Mouse (Mus musculus): ENCODE measurements around the gene Icam5. TPM values are rescaled to one million over a fixed set of nuclear protein-coding genes. Genes with fewer than 3 reads are reported as not detected.

Gene Icam5
- polyA plus RNA-seq, 1 experiment = 0.34 TPM

DNA sequence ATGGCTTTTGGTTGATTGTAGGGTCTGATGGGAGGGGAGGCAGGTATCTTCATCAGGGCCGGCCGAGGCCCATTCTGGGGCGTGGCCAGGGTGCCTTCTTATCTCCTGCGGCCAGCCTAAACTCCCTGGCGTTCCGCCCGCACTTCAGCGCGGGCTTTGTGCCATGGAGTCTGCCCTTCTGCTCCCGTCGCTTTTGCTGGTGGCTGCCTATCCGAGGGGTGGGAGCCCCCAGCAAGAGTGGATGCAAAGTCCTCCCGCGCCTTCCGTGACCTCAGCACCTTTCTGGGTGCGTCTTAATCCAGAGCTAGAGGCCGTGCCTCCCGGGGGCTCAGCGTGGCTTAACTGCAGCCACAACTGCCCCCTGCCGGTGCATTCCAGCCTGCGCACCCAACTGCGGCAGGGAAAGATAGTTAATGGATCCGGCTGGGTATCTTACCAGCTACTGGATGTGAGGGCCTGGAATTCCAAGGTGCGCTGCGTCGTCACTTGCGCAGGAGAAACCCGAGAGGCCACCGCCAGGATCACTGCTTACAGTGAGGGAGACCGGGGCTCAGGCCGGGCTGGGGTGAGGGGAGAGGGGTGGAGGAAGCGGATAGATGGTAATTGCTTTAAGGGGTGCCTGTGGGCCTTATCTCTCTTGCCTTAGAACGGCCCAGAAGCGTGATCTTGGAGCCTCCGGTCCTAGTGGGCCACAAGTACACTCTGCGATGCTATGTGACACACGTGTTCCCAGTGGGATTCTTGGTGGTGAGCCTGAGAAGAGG, 2.4 kb upstream of the Icam5 start, which contains the start of gene Icam4:
TSS of gene Icam4 (plus strand) at position 83 of the 764 bp plus-strand sequence.
- H3K27ac ChIP-seq (ENCODE audit: insufficient read depth, low read depth, low read length) = no peak within 1 kb of the TSS
- TF ChIP-seq CTCF (conservative IDR thresholded peaks at IDR 0.05; ENCODE audit: insufficient read depth, insufficient read length, low read depth, low read length) = peak; percentile 82
- TF ChIP-seq POLR2A (IDR thresholded peaks at IDR 0.05; ENCODE audit: low read depth, low read length) = no peak

GRCm38 (mm10) chr9:21030055-21030600, 1.7 kb upstream of the Icam5 start:
- TF ChIP-seq POLR2A (IDR thresholded peaks at IDR 0.05; ENCODE audit: low read depth, low read length) = no peak
- TF ChIP-seq CTCF (conservative IDR thresholded peaks at IDR 0.05; ENCODE audit: insufficient read depth, insufficient read length, low read depth, low read length) = no peak
- DNase-seq = peak; percentile 19
- no peaks in the 10 kb centered on the region for H3K36me3 ChIP-seq (ENCODE audit: control insufficient read depth, insufficient read depth, low read length)
- no peaks in the 10 kb centered on the region; the same call in 1 of the 2 replicates for H3K27me3 ChIP-seq (replicated peaks; ENCODE audit: control insufficient read depth, insufficient read depth, low read length)
- H3K27ac ChIP-seq (ENCODE audit: insufficient read depth, low read depth, low read length) = no peak overlapping the region
- H3K4me3 ChIP-seq (ENCODE audit: insufficient read depth, low read depth, low read length) = no peak overlapping the region
- WGBS = 34% methylated on average over 22 of the region's 22 CpGs
- H3K4me1 ChIP-seq (ENCODE audit: control insufficient read depth, insufficient read depth, low read length) = peaks cover 4% of the 10 kb centered on the region; the same call in 1 of the 2 replicates

More for the DNA sequence above, 2.4 kb upstream of the Icam5 start, which contains the start of gene Icam4:
- WGBS = 5% methylated on average over 37 of the region's 37 CpGs
- H3K4me3 ChIP-seq (ENCODE audit: insufficient read depth, low read depth, low read length) = peak within 1 kb of the TSS; percentile 36; the same call in 1 of the 2 replicates
- no peaks in the 10 kb centered on the region for H3K27me3 ChIP-seq (replicated peaks; ENCODE audit: control insufficient read depth, insufficient read depth, low read length)
- DNase-seq = peak; percentile 86
- peaks cover 4% of the 10 kb centered on the region; the same call in 1 of the 2 replicates for H3K4me1 ChIP-seq (ENCODE audit: control insufficient read depth, insufficient read depth, low read length)
- no peaks in the 10 kb centered on the region for H3K36me3 ChIP-seq (ENCODE audit: control insufficient read depth, insufficient read depth, low read length)

- Histone ChIP-seq H3K27me3 (replicated peaks; ENCODE audit: control insufficient read depth, insufficient read depth, low read length) (no peaks in the 10 kb centered on the region; the same call in 1 of the 2 replicates), H3K36me3 (ENCODE audit: control insufficient read depth, insufficient read depth, low read length) (no peaks in the 10 kb centered on the region), H3K4me3 (ENCODE audit: insufficient read depth, low read depth, low read length) (peak overlapping the region; percentile 59), H3K4me1 (ENCODE audit: control insufficient read depth, insufficient read depth, low read length) (peaks cover 4% of the 10 kb centered on the region; the same call in 1 of the 2 replicates), H3K27ac (ENCODE audit: insufficient read depth, low read depth, low read length) (peak overlapping the region; percentile 25; the same call in 1 of the 2 replicates)
- TF ChIP-seq POLR2A (IDR thresholded peaks at IDR 0.05; ENCODE audit: low read depth, low read length) (no peak), CTCF (conservative IDR thresholded peaks at IDR 0.05; ENCODE audit: insufficient read depth, insufficient read length, low read depth, low read length) (peak; percentile 63)
- WGBS = 0% methylated on average over 13 of the region's 13 CpGs
- DNase-seq = peak; percentile 95
These were observed 1.1 kb upstream of the Icam5 start for GRCm38 (mm10) chr9:21030781-21031250.

DNA sequence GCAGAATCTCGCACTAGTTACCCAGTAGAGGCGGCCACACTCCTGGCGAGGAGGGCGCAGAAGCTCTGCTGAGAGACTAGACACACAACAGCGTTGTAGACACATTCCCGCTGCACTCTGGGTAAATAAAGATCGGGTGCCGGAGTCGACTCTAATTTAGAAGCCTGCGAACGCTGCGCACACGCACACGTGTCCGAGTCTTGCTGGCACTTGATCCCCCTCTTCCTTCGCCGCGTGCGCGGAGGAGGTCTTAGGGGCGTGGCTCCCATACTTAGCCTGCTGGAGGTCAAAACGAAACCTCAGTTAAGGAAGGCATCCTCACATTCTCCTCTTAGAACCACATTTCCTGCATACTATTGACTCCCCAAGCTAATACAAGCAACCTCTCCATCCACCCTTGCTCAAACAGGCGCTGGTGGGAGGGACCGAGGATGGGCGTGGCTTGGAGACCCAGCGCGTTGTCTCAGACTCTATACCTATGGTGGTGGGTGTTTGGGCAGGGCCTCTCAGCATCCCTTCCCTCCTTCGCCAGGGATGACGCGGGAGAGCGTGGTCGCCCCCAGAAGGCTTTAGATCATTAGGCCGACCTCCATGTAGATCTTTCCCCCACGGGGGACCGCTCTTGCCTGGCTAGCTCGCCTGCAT, 500 bp upstream of the Icam5 start:
- Histone ChIP-seq H3K4me1 (ENCODE audit: control insufficient read depth, insufficient read depth, low read length) (peaks cover 4% of the 10 kb centered on the region; the same call in 1 of the 2 replicates), H3K27ac (ENCODE audit: insufficient read depth, low read depth, low read length) (peak overlapping the region; percentile 25; the same call in 1 of the 2 replicates), H3K36me3 (ENCODE audit: control insufficient read depth, insufficient read depth, low read length) (no peaks in the 10 kb centered on the region), H3K27me3 (replicated peaks; ENCODE audit: control insufficient read depth, insufficient read depth, low read length) (no peaks in the 10 kb centered on the region; the same call in 1 of the 2 replicates), H3K4me3 (ENCODE audit: insufficient read depth, low read depth, low read length) (peak overlapping the region; percentile 59)
- under 1% methylated on average over 36 of the region's 36 CpGs for whole genome bisulfite sequencing
- no peak for TF ChIP-seq CTCF (conservative IDR thresholded peaks at IDR 0.05; ENCODE audit: insufficient read depth, insufficient read length, low read depth, low read length)
- no peak for TF ChIP-seq POLR2A (IDR thresholded peaks at IDR 0.05; ENCODE audit: low read depth, low read length)
- peak; percentile 64 for DNase-seq

- H3K27ac ChIP-seq (ENCODE audit: insufficient read depth, low read depth, low read length) = no peak overlapping the region
- no peak overlapping the region for H3K4me3 ChIP-seq (ENCODE audit: insufficient read depth, low read depth, low read length)
- no peak for TF ChIP-seq CTCF (conservative IDR thresholded peaks at IDR 0.05; ENCODE audit: insufficient read depth, insufficient read length, low read depth, low read length)
- no peak for TF ChIP-seq POLR2A (IDR thresholded peaks at IDR 0.05; ENCODE audit: low read depth, low read length)
- no peak for DNase-seq
- peaks cover 4% of the 10 kb centered on the region; the same call in 1 of the 2 replicates for H3K4me1 ChIP-seq (ENCODE audit: control insufficient read depth, insufficient read depth, low read length)
- 2% methylated on average over 7 of the region's 7 CpGs for WGBS
- H3K36me3 ChIP-seq (ENCODE audit: control insufficient read depth, insufficient read depth, low read length) = no peaks in the 10 kb centered on the region
- no peaks in the 10 kb centered on the region; the same call in 1 of the 2 replicates for H3K27me3 ChIP-seq (replicated peaks; ENCODE audit: control insufficient read depth, insufficient read depth, low read length)
These were observed 618 bp downstream of the Icam5 start for GRCm38 (mm10) chr9:21032491-21032890.

DNA sequence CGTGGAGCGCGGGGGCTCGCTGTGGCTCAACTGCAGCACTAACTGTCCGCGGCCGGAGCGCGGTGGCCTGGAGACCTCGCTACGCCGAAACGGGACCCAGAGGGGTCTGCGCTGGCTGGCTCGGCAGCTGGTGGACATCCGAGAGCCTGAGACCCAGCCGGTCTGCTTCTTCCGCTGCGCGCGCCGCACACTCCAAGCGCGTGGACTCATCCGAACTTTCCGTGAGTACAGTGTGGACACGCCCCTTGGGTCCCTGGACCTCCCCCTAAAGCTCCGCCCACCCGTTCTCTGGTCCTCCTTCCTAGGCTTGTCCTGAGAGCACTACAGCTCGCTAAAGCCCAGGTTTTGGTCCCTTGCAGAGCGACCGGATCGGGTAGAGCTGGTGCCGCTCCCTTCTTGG, 1.3 kb downstream of the Icam5 start:
- H3K27me3 ChIP-seq (replicated peaks; ENCODE audit: control insufficient read depth, insufficient read depth, low read length) = no peaks in the 10 kb centered on the region; the same call in 1 of the 2 replicates
- TF ChIP-seq CTCF (conservative IDR thresholded peaks at IDR 0.05; ENCODE audit: insufficient read depth, insufficient read length, low read depth, low read length) = no peak
- TF ChIP-seq POLR2A (IDR thresholded peaks at IDR 0.05; ENCODE audit: low read depth, low read length) = no peak
- H3K36me3 ChIP-seq (ENCODE audit: control insufficient read depth, insufficient read depth, low read length) = no peaks in the 10 kb centered on the region
- H3K4me1 ChIP-seq (ENCODE audit: control insufficient read depth, insufficient read depth, low read length) = peaks cover 4% of the 10 kb centered on the region; the same call in 1 of the 2 replicates
- peak overlapping the region; percentile 61 for H3K4me3 ChIP-seq (ENCODE audit: insufficient read depth, low read depth, low read length)
- under 1% methylated on average over 34 of the region's 34 CpGs for WGBS
- DNase-seq = peak; percentile 94
- no peak overlapping the region for H3K27ac ChIP-seq (ENCODE audit: insufficient read depth, low read depth, low read length)
